ENCODE assay signal across 9 mouse cellular contexts in the genomic region with DNA sequence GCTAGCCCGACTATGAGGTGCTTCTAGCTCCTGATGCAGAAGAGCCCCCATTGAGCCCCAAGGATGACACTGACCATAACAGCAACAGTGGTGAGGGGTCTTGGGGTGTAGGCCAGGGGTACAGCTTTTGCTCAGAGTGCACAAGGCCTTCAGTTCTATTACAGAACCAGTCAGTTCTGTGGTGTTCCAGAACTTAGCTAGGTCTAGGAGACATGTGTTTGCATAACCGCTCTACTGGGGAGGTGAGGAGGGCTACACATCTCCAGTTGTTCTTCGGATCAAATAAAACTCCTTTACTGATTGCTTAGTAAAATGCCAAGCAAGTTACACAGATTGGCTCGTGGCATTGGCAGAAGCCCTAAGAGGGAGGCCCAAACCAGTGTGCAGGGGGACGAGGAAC. TPM values are rescaled to one million over a fixed set of nuclear protein-coding genes. Genes with fewer than 3 reads are reported as not detected.
DNase-seq lines count a peak whose midpoint lies in the region; ATAC-seq and TF ChIP-seq lines count a peak whose summit lies in the region.
"Had no signal": no experiment of that assay in that cellular context is flagged by ENCODE, and none has a peak within 500 bp of the region (broad histone marks: within the 10 kb centered on the region; RNA-seq: fewer than 3 reads in every experiment).

TSS of gene 4930451I11Rik (minus strand) at position 101 of the 400 bp plus-strand sequence.

- H3K9me3 ChIP-seq in neural tube, embryonic 11.5 days (ENCODE audit: control insufficient read depth, low read length), result no peaks in the 10 kb centered on the region
- no peaks in the 10 kb centered on the region for H3K9me3 ChIP-seq in limb, embryonic 13.5 days
- no peaks in the 10 kb centered on the region for H3K9me3 ChIP-seq in stomach, embryonic 16.5 days (replicated peaks; ENCODE audit: control insufficient read depth, low read length)

- no peak within 1 kb of the TSS for H3K27ac ChIP-seq in cerebellum, adult 2 months (ENCODE audit: insufficient read depth, low read length)
- no peak within 1 kb of the TSS for H3K27ac ChIP-seq in neural tube, embryonic 11.5 days (ENCODE audit: low read depth, low read length)
- no peak within 1 kb of the TSS for H3K27ac ChIP-seq in limb, embryonic 13.5 days
- no peak within 1 kb of the TSS for H3K27ac ChIP-seq in stomach, embryonic 16.5 days (ENCODE audit: low read length)

- H3K9ac ChIP-seq in neural tube, embryonic 11.5 days (ENCODE audit: low read length), result no peak within 1 kb of the TSS
- no peak within 1 kb of the TSS for H3K9ac ChIP-seq in limb, embryonic 13.5 days
- H3K9ac ChIP-seq in stomach, embryonic 16.5 days (ENCODE audit: low read length), result no peak within 1 kb of the TSS

- H3K4me3 ChIP-seq in cerebellum, adult 2 months (replicated peaks; ENCODE audit: insufficient read depth, low read depth, low read length), result peak within 1 kb of the TSS; percentile 49
- H3K4me3 ChIP-seq in neural tube, embryonic 11.5 days (ENCODE audit: low read depth, low read length), result 0 out of 2 replicates have a peak within 1 kb of the TSS, but pooled peaks have one; percentile 11
- H3K4me3 ChIP-seq in limb, embryonic 13.5 days, result peak within 1 kb of the TSS; percentile 15
- H3K4me3 ChIP-seq in stomach, embryonic 16.5 days (replicated peaks; ENCODE audit: low read length), result peak within 1 kb of the TSS; percentile 33

- no peak for ATAC-seq in neural tube, embryonic 11.5 days (ENCODE audit: insufficient read depth, low FRiP score, low TSS enrichment)
- ATAC-seq in limb, embryonic 13.5 days (ENCODE audit: low FRiP score, low read depth), result no peak
- no peak for ATAC-seq in stomach, embryonic 16.5 days (ENCODE audit: insufficient read depth, low FRiP score)

- no peak for TF ChIP-seq POLR2A in cerebellum, adult 2 months (IDR thresholded peaks at IDR 0.05; ENCODE audit: borderline replicate concordance, insufficient read depth, low read length)

- H3K36me3 ChIP-seq in neural tube, embryonic 11.5 days (ENCODE audit: control insufficient read depth, insufficient read depth, low read length), result no peaks in the 10 kb centered on the region
- no peaks in the 10 kb centered on the region for H3K36me3 ChIP-seq in limb, embryonic 13.5 days
- no peaks in the 10 kb centered on the region for H3K36me3 ChIP-seq in stomach, embryonic 16.5 days (ENCODE audit: control insufficient read depth, insufficient read depth, low read length)

- 55% methylated on average over 5 of the region's 5 CpGs for WGBS in cerebellum, adult 2 months
- WGBS in neural tube, embryonic 11.5 days, result 64% methylated on average over 5 of the region's 5 CpGs
- WGBS in limb, embryonic 13.5 days, result 58% methylated on average over 5 of the region's 5 CpGs
- 60% methylated on average over 5 of the region's 5 CpGs for WGBS in stomach, embryonic 16.5 days

- H3K4me1 ChIP-seq in cerebellum, adult 2 months (ENCODE audit: control insufficient read depth, insufficient read depth, low read length), result peaks cover 12% of the 10 kb centered on the region; the same call in 1 of the 2 replicates
- no peaks in the 10 kb centered on the region for H3K4me1 ChIP-seq in neural tube, embryonic 11.5 days (ENCODE audit: control insufficient read depth, insufficient read depth, low read length)
- H3K4me1 ChIP-seq in limb, embryonic 13.5 days, result peaks cover 6% of the 10 kb centered on the region; the same call in 1 of the 2 replicates
- H3K4me1 ChIP-seq in stomach, embryonic 16.5 days (ENCODE audit: control insufficient read depth, insufficient read depth, low read length), result no peaks in the 10 kb centered on the region

- TF ChIP-seq CTCF in cerebellum, adult 2 months (IDR thresholded peaks at IDR 0.05; ENCODE audit: borderline replicate concordance, insufficient read depth, low read depth, low read length), result no peak

- H3K4me2 ChIP-seq in neural tube, embryonic 11.5 days (ENCODE audit: low read depth), result peak within 1 kb of the TSS; percentile 36
- H3K4me2 ChIP-seq in limb, embryonic 13.5 days (replicated peaks), result peak within 1 kb of the TSS; percentile 53
- peak within 1 kb of the TSS; percentile 55 for H3K4me2 ChIP-seq in stomach, embryonic 16.5 days (ENCODE audit: low read depth, low read length)

- H3K27me3 ChIP-seq in cerebellum, adult 2 months (ENCODE audit: control insufficient read depth, insufficient read depth, low read length), result no peaks in the 10 kb centered on the region
- H3K27me3 ChIP-seq in neural tube, embryonic 11.5 days (ENCODE audit: control insufficient read depth, insufficient read depth, low read length), result no peaks in the 10 kb centered on the region
- peaks cover 20% of the 10 kb centered on the region for H3K27me3 ChIP-seq in limb, embryonic 13.5 days
- H3K27me3 ChIP-seq in stomach, embryonic 16.5 days (ENCODE audit: control insufficient read depth, insufficient read depth, low read length), result no peaks in the 10 kb centered on the region

- DNase-seq in cerebellum, adult 2 months, result no peak
- no peak for DNase-seq in cerebellum, postnatal 25 days
- DNase-seq in neural tube, embryonic 11.5 days (ENCODE audit: low spot score), result no peak
- DNase-seq in neural tube, embryonic 10.5 days (ENCODE audit: extremely low spot score, low spot score), result no peak
- DNase-seq in layer of hippocampus, adult 9-10 months (ENCODE audit: low spot score), result no peak
- no peak for DNase-seq in layer of hippocampus, postnatal 25 days (ENCODE audit: extremely low spot score in 1 of 2, low spot score in 1 of 2)

RNA-seq across cellular contexts. Expression of gene 4930451I11Rik, which starts in this region (rescaled TPM):
- not detected in 2 replicates for polyA plus RNA-seq in cerebellum, adult 2 months (2012; rRNA removed)
- polyA plus RNA-seq in neural tube, embryonic 11.5 days (2014; fragmentation: Nextera tagmentation; extraction: Ambion mirVana), result not detected in 2 replicates
- polyA plus RNA-seq in limb, embryonic 13.5 days (2015; fragmentation: Nextera tagmentation; extraction: Ambion mirVana), result not detected in 2 replicates
- not detected in 2 replicates for polyA plus RNA-seq in stomach, embryonic 16.5 days (2015; fragmentation: Nextera tagmentation; extraction: Ambion mirVana)
- not detected for total RNA-seq in layer of hippocampus, postnatal 25 days (2021)
- polyA plus RNA-seq: brain, embryonic 14.5 days had no signal
